Mouse (Mus musculus) cerebellum, adult 2 months (tissue): ENCODE results near the gene Nedd9.

Source experiments
- CTCF ChIP-seq: fragments of 200-500 bp; IDR thresholded peaks from 2 replicates; pipeline ENCODE4 v1.5.1; 2011; ENCODE audit warnings: low read depth, mild to moderate bottlenecking, control low read depth, low read length, moderate library complexity, borderline replicate concordance; ENCODE audit not compliant: insufficient read depth
- POLR2A ChIP-seq: fragments of 200-500 bp; IDR thresholded peaks from 2 replicates; pipeline ENCODE4 v1.6.1; 2011; ENCODE audit warnings: low read length, control low read depth, borderline replicate concordance; ENCODE audit not compliant: insufficient read depth

DNA sequence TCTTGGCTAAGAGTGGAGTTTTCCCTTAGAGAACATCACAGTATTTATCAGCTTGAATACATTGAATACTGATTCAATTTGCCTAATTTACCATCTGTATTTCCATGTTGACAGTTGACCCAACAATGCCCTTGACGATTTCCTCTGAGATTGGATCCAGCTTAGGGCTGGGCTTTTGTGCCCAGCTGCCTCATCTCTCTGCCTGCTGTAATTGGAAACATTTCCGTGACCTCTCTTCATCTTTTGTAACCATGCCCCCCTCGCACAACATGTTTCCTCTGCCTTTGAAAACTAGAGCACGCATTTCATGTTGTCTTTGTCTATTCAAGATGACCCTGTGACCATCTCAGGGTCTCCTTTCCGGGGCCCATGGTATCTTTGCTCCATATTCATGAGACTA, 188.2 kb downstream of the Nedd9 start:
- TF ChIP-seq POLR2A, result no peak
- TF ChIP-seq CTCF, result no peak
